Comparison of ENCODE assay signal across 12 mouse cellular contexts in genomic region chr4:59282699-59283487, GRCm38 (mm10).
A peak's percentile ranks its signal among the peaks of the same experiment; 100 is the strongest.
DNase-seq lines count a peak whose midpoint lies in the region; ATAC-seq lines count a peak whose summit lies in the region.
"Had no signal": no experiment of that assay in that cellular context is flagged by ENCODE, and none has a peak within 500 bp of the region (broad histone marks: within the 10 kb centered on the region; RNA-seq: fewer than 3 reads in every experiment).

No protein-coding gene starts in this region.

- no peak overlapping the region for H3K4me2 ChIP-seq in heart, embryonic 12.5 days
- H3K4me2 ChIP-seq in lung, embryonic 16.5 days (ENCODE audit: low read depth, low read length), result no peak overlapping the region
- H3K4me2 ChIP-seq: stomach, embryonic 15.5 days had no signal

- H3K4me3 ChIP-seq in heart, embryonic 12.5 days, result no peak overlapping the region
- no peak overlapping the region for H3K4me3 ChIP-seq in lung, embryonic 16.5 days (ENCODE audit: low read length)
- H3K4me3 ChIP-seq: stomach, embryonic 15.5 days had no signal

- no peak overlapping the region for H3K9ac ChIP-seq in heart, embryonic 12.5 days
- no peak overlapping the region for H3K9ac ChIP-seq in lung, embryonic 16.5 days (ENCODE audit: low read length)
- H3K9ac ChIP-seq: stomach, embryonic 15.5 days had no signal

- no peaks in the 10 kb centered on the region for H3K27me3 ChIP-seq in heart, embryonic 12.5 days (replicated peaks)
- H3K27me3 ChIP-seq in lung, embryonic 16.5 days (ENCODE audit: control insufficient read depth, insufficient read depth, low read depth, low read length), result no peaks in the 10 kb centered on the region
- H3K27me3 ChIP-seq: CH12.LX; stomach, embryonic 15.5 days had no signal

- H3K27ac ChIP-seq in heart, embryonic 12.5 days (ENCODE audit: poor library complexity, severe bottlenecking), result peak overlapping the region; percentile 29; the same call in 1 of the 2 replicates
- peak overlapping the region; percentile 72 for H3K27ac ChIP-seq in lung, embryonic 16.5 days (ENCODE audit: low read length)
- H3K27ac ChIP-seq: stomach, embryonic 15.5 days had no signal

- intact Hi-C loops in heart, postnatal 14 days (cut with DNase I), result no loop called here

- peaks cover 25% of the 10 kb centered on the region for H3K4me1 ChIP-seq in heart, embryonic 12.5 days (replicated peaks)
- H3K4me1 ChIP-seq in lung, embryonic 16.5 days (replicated peaks; ENCODE audit: control insufficient read depth, insufficient read depth, low read length), result peaks cover 7% of the 10 kb centered on the region
- H3K4me1 ChIP-seq: stomach, embryonic 15.5 days had no signal

- no peaks in the 10 kb centered on the region for H3K9me3 ChIP-seq in heart, embryonic 12.5 days (replicated peaks)
- no peaks in the 10 kb centered on the region for H3K9me3 ChIP-seq in lung, embryonic 16.5 days (ENCODE audit: control insufficient read depth, low read length)
- H3K9me3 ChIP-seq: stomach, embryonic 15.5 days had no signal

- ATAC-seq in heart, embryonic 12.5 days (ENCODE audit: insufficient number of reproducible peaks, low FRiP score), result no peak
- ATAC-seq in lung, embryonic 16.5 days (ENCODE audit: low read depth), result peak; percentile 76
- no peak for ATAC-seq in erythroblast, adult 5-6 weeks (replicated peaks; ENCODE audit: low FRiP score, poor library complexity, severe bottlenecking)
- ATAC-seq: inflammation-experienced regulatory T-cells, adult 6 months had no signal

- no peaks in the 10 kb centered on the region for H3K36me3 ChIP-seq in heart, embryonic 12.5 days
- H3K36me3 ChIP-seq in lung, embryonic 16.5 days (ENCODE audit: control insufficient read depth, insufficient read depth, low read length), result no peaks in the 10 kb centered on the region
- H3K36me3 ChIP-seq: stomach, embryonic 15.5 days had no signal

- no peak for DNase-seq in heart, postnatal 14 days
- DNase-seq in thymus, postnatal 4 days, result peak; percentile 11
- no peak for DNase-seq in thymus, postnatal 25 days
- no peak for DNase-seq in kidney, adult 18-20 months
- DNase-seq: cerebellum, adult 2 months; right cerebral cortex, adult 18-20 months had no signal

- 20% methylated on average over 8 of the region's 8 CpGs for WGBS in heart, embryonic 12.5 days
- WGBS in lung, embryonic 16.5 days, result 27% methylated on average over 8 of the region's 8 CpGs
